Mouse (Mus musculus): Measurements from ENCODE around the gene Creb1.

GRCm38 (mm10) chr1:64538837-64539367 is 6.5 kb downstream of the Creb1 start:
- TF ChIP-seq POLR2A (IDR thresholded peaks at IDR 0.05; ENCODE audit: borderline replicate concordance, insufficient read depth, low read length), result no peak
- no peak for TF ChIP-seq CTCF (IDR thresholded peaks at IDR 0.05; ENCODE audit: borderline replicate concordance, insufficient read depth, low read depth, low read length)

All from cerebellum, adult 2 months (tissue).